Mouse (Mus musculus) frontal cortex, postnatal 10 days (tissue): ENCODE results near the gene Vps54.
"Not testable (repeated sequence)": the region's sequence is repeated elsewhere in the genome, so short reads cannot be mapped to it uniquely, and the experiment has no call there.

Source experiments
- DNase-seq, 2 experiments: peaks; one replicate each; pipeline ENCODE4 v3.0.0; 2022; ENCODE audit warnings: low spot score in 2 of 2, mixed read lengths in 1 of 2

Gene Vps54

GRCm38 (mm10) chr11:21241351-21241750 is 2.3 kb downstream of the Vps54 start:
- no peak for DNase-seq

- DNase-seq, result no peak
These were observed 8.3 kb downstream of the Vps54 start for GRCm38 (mm10) chr11:21247203-21247865.

- no peak for DNase-seq
These were observed 8.9 kb downstream of the Vps54 start for GRCm38 (mm10) chr11:21247940-21248339.

GRCm38 (mm10) chr11:21250366-21250765 is 11.3 kb downstream of the Vps54 start:
- no peak for DNase-seq

- not testable (repeated sequence) for DNase-seq
These were observed 19.5 kb downstream of the Vps54 start for GRCm38 (mm10) chr11:21258611-21259010.

- no peak for DNase-seq
These were observed 26.3 kb downstream of the Vps54 start for GRCm38 (mm10) chr11:21265423-21265822.

GRCm38 (mm10) chr11:21276151-21276550 is 37.1 kb downstream of the Vps54 start:
- no peak for DNase-seq

- DNase-seq, result no peak
These were observed 47.3 kb downstream of the Vps54 start for GRCm38 (mm10) chr11:21286391-21286790.

- DNase-seq, result not testable (repeated sequence)
These were observed 49.1 kb downstream of the Vps54 start for GRCm38 (mm10) chr11:21288153-21288552.

- no peak for DNase-seq
These were observed 56.4 kb downstream of the Vps54 start for GRCm38 (mm10) chr11:21295486-21295885.

- DNase-seq, result no peak
These were observed 64.5 kb downstream of the Vps54 start for GRCm38 (mm10) chr11:21303619-21304018.

GRCm38 (mm10) chr11:21307078-21307668 is 68.1 kb downstream of the Vps54 start:
- no peak for DNase-seq

GRCm38 (mm10) chr11:21308119-21308518 is 69.0 kb downstream of the Vps54 start:
- no peak for DNase-seq

- DNase-seq, result no peak
These were observed 70.4 kb downstream of the Vps54 start for GRCm38 (mm10) chr11:21309516-21309915.

- no peak for DNase-seq
These were observed 75.0 kb downstream of the Vps54 start for GRCm38 (mm10) chr11:21313922-21314657.

- DNase-seq, result no peak
These were observed 82.5 kb downstream of the Vps54 start for GRCm38 (mm10) chr11:21321577-21321976.

- DNase-seq, result no peak
These were observed 83.3 kb downstream of the Vps54 start for GRCm38 (mm10) chr11:21322349-21322748.

- no peak for DNase-seq
These were observed 86.7 kb downstream of the Vps54 start for GRCm38 (mm10) chr11:21325781-21326180.

GRCm38 (mm10) chr11:21326770-21327169 is 87.7 kb downstream of the Vps54 start:
- DNase-seq, result no peak

GRCm38 (mm10) chr11:21327486-21327885 is 88.4 kb downstream of the Vps54 start:
- no peak for DNase-seq

GRCm38 (mm10) chr11:21328141-21328540 is 89.1 kb downstream of the Vps54 start:
- no peak for DNase-seq

GRCm38 (mm10) chr11:21332639-21333295 is 93.7 kb downstream of the Vps54 start:
- no peak for DNase-seq
